Mouse (Mus musculus): ENCODE data around the gene Zfp131.
"Not testable (repeated sequence)": the region's sequence is repeated elsewhere in the genome, so short reads cannot be mapped to it uniquely, and the experiment has no call there.

Zfp131 gene

GRCm38 (mm10) chr13:119790761-119791579 lies at the start of gene Zfp131:
Gene Zfp131 (minus strand): TSS chr13:119790889.
- in situ Hi-C loops (cut with MboI; ENCODE audit: unreplicated experiment in 2 of 2) = loop anchor here in 1 of 2 experiments (5.0 to 25.0 kb wide), 3 partner anchors 99 to 1404 kb away; partner anchors contain the start of genes B430218F22Rik, Hmgcs1 and Mrps30

- in situ Hi-C loops (cut with MboI; ENCODE audit: unreplicated experiment in 2 of 2) = not testable (repeated sequence)
Measured at GRCm38 (mm10) chr13:119839982-119840381, 49.3 kb upstream of the Zfp131 start.

- in situ Hi-C loops (cut with MboI; ENCODE audit: unreplicated experiment in 2 of 2) = not testable (repeated sequence)
Measured at GRCm38 (mm10) chr13:119837719-119838337, 47.1 kb upstream of the Zfp131 start.

- in situ Hi-C loops (cut with MboI; ENCODE audit: unreplicated experiment in 2 of 2) = not testable (repeated sequence)
Measured at GRCm38 (mm10) chr13:119836324-119836811, 45.7 kb upstream of the Zfp131 start.

GRCm38 (mm10) chr13:119835320-119836056 lies 44.8 kb upstream of the Zfp131 start, which contains the start of gene D13Ertd608e:
Gene D13Ertd608e (plus strand): TSS chr13:119836006.
- in situ Hi-C loops (cut with MboI; ENCODE audit: unreplicated experiment in 2 of 2) = not testable (repeated sequence)

GRCm38 (mm10) chr13:119830116-119830515 lies 39.4 kb upstream of the Zfp131 start, which contains the start of gene AF067063:
Gene AF067063 (minus strand): TSS chr13:119830216.
- in situ Hi-C loops (cut with MboI; ENCODE audit: unreplicated experiment in 2 of 2) = not testable (repeated sequence)

- in situ Hi-C loops (cut with MboI; ENCODE audit: unreplicated experiment in 2 of 2) = no loop called here
Measured at GRCm38 (mm10) chr13:119817579-119818206, 27.0 kb upstream of the Zfp131 start.

GRCm38 (mm10) chr13:119816798-119817197 lies 26.1 kb upstream of the Zfp131 start:
- in situ Hi-C loops (cut with MboI; ENCODE audit: unreplicated experiment in 2 of 2) = no loop called here

GRCm38 (mm10) chr13:119810031-119810430 lies 19.3 kb upstream of the Zfp131 start:
- in situ Hi-C loops (cut with MboI; ENCODE audit: unreplicated experiment in 2 of 2) = no loop called here

GRCm38 (mm10) chr13:119808937-119809336 lies 18.2 kb upstream of the Zfp131 start:
- in situ Hi-C loops (cut with MboI; ENCODE audit: unreplicated experiment in 2 of 2) = loop anchor here in 1 of 2 experiments (10.0 kb wide), 1 partner anchor 164 kb away; no protein-coding TSS in a partner anchor

- in situ Hi-C loops (cut with MboI; ENCODE audit: unreplicated experiment in 2 of 2) = loop anchor here in 1 of 2 experiments (25.0 kb wide), 2 partner anchors 435 to 1410 kb away; partner anchors contain the start of genes B430218F22Rik and Mrps30
Measured at GRCm38 (mm10) chr13:119797656-119798055, 7.0 kb upstream of the Zfp131 start.

GRCm38 (mm10) chr13:119792791-119793404 lies 2.2 kb upstream of the Zfp131 start:
- in situ Hi-C loops (cut with MboI; ENCODE audit: unreplicated experiment in 2 of 2) = loop anchor here in 1 of 2 experiments (5.0 to 25.0 kb wide), 3 partner anchors 101 to 1406 kb away; partner anchors contain the start of genes B430218F22Rik, Hmgcs1 and Mrps30

GRCm38 (mm10) chr13:119791580-119792135 lies 969 bp upstream of the Zfp131 start:
- in situ Hi-C loops (cut with MboI; ENCODE audit: unreplicated experiment in 2 of 2) = loop anchor here in 1 of 2 experiments (5.0 to 25.0 kb wide), 3 partner anchors 99 to 1404 kb away; partner anchors contain the start of genes B430218F22Rik, Hmgcs1 and Mrps30

- in situ Hi-C loops (cut with MboI; ENCODE audit: unreplicated experiment in 2 of 2) = loop anchor here (5.0 to 25.0 kb wide), 4 partner anchors 98 to 1403 kb away; partner anchors contain the start of genes B430218F22Rik (in 1 of the 2), Hmgcs1 (in 1 of the 2) and Mrps30 (in 1 of the 2)
Measured at GRCm38 (mm10) chr13:119789851-119790717, 605 bp downstream of the Zfp131 start.

- in situ Hi-C loops (cut with MboI; ENCODE audit: unreplicated experiment in 2 of 2) = loop anchor here in 1 of 2 experiments (25.0 kb wide), 2 partner anchors 421 to 1396 kb away; partner anchors contain the start of genes B430218F22Rik and Mrps30
Measured at GRCm38 (mm10) chr13:119783581-119783980, 7.1 kb downstream of the Zfp131 start.

- in situ Hi-C loops (cut with MboI; ENCODE audit: unreplicated experiment in 2 of 2) = no loop called here
Measured at GRCm38 (mm10) chr13:119768541-119768940, 22.1 kb downstream of the Zfp131 start.

- in situ Hi-C loops (cut with MboI; ENCODE audit: unreplicated experiment in 2 of 2) = no loop called here
Measured at GRCm38 (mm10) chr13:119766480-119766879, 24.2 kb downstream of the Zfp131 start.

GRCm38 (mm10) chr13:119756831-119757230 lies 33.9 kb downstream of the Zfp131 start:
- in situ Hi-C loops (cut with MboI; ENCODE audit: unreplicated experiment in 2 of 2) = no loop called here

Measured in v-Abl transformed pro-B cells (cell line).